9 mouse cellular contexts compared by ENCODE assay signal in genomic region chr11:50254010-50254580, GRCm38 (mm10). TPM values are rescaled to one million over a fixed set of nuclear protein-coding genes. Genes with fewer than 3 reads are reported as not detected.
DNase-seq lines count a peak whose midpoint lies in the region; ATAC-seq and TF ChIP-seq lines count a peak whose summit lies in the region.
"Had no signal": no experiment of that assay in that cellular context is flagged by ENCODE, and none has a peak within 500 bp of the region (broad histone marks: within the 10 kb centered on the region; RNA-seq: fewer than 3 reads in every experiment).

No protein-coding gene starts in this region.

- no peak overlapping the region for H3K4me2 ChIP-seq in hindbrain, embryonic 14.5 days (replicated peaks)
- H3K4me2 ChIP-seq: neural tube, embryonic 12.5 days had no signal

- TF ChIP-seq POLR2A in ES-Bruce4 (IDR thresholded peaks at IDR 0.05; ENCODE audit: insufficient read depth, low read length), result no peak

- no peaks in the 10 kb centered on the region for H3K9me3 ChIP-seq in ES-Bruce4 (replicated peaks; ENCODE audit: control insufficient read depth, insufficient read depth, low read length, poor library complexity, severe bottlenecking)
- H3K9me3 ChIP-seq in hindbrain, embryonic 14.5 days (ENCODE audit: control insufficient read depth, low read length), result no peaks in the 10 kb centered on the region
- H3K9me3 ChIP-seq: neural tube, embryonic 12.5 days had no signal

- H3K27me3 ChIP-seq in ES-Bruce4 (ENCODE audit: control insufficient read depth, insufficient read depth, low read length, poor library complexity, severe bottlenecking), result no peaks in the 10 kb centered on the region
- H3K27me3 ChIP-seq in hindbrain, embryonic 14.5 days (ENCODE audit: control insufficient read depth, insufficient read depth, low read length), result no peaks in the 10 kb centered on the region
- H3K27me3 ChIP-seq: neural tube, embryonic 12.5 days had no signal

- peak overlapping the region; percentile 52 for H3K4me3 ChIP-seq in ES-Bruce4 (ENCODE audit: low read depth, low read length)
- no peak overlapping the region for H3K4me3 ChIP-seq in hindbrain, embryonic 14.5 days (replicated peaks; ENCODE audit: low read length)
- H3K4me3 ChIP-seq: neural tube, embryonic 12.5 days had no signal

- no peak for ATAC-seq in hindbrain, embryonic 14.5 days (ENCODE audit: low FRiP score)

- TF ChIP-seq CTCF in ES-Bruce4 (IDR thresholded peaks at IDR 0.05; ENCODE audit: low read depth, low read length), result no peak

- DNase-seq in NIH3T3 (ENCODE audit: low read depth), result peak; percentile 49
- DNase-seq in frontal cortex, adult 2 months (ENCODE audit: extremely low spot score in 1 of 2, low spot score in 1 of 2), result peak; percentile 89 to 91
- DNase-seq in left cerebral cortex, postnatal 14 days (ENCODE audit: low spot score in 2 of 2), result peak; percentile 84 to 94
- DNase-seq in hindbrain, embryonic 14.5 days (ENCODE audit: low spot score), result no peak
- DNase-seq in kidney, postnatal 10 days, result no peak
- DNase-seq in spleen, postnatal 10 days (ENCODE audit: low spot score in 2 of 2), result no peak

- WGBS in hindbrain, embryonic 14.5 days, result 82% methylated on average over 12 of the region's 12 CpGs

- no peak for TF ChIP-seq EP300 in ES-Bruce4 (IDR thresholded peaks at IDR 0.05; ENCODE audit: insufficient read depth, low read depth, low read length)

- H3K36me3 ChIP-seq in ES-Bruce4 (ENCODE audit: control insufficient read depth, insufficient read depth, low read length, poor library complexity, severe bottlenecking), result peaks cover 2% of the 10 kb centered on the region; the same call in 1 of the 2 replicates
- peaks cover 33% of the 10 kb centered on the region for H3K36me3 ChIP-seq in hindbrain, embryonic 14.5 days (replicated peaks; ENCODE audit: control insufficient read depth, insufficient read depth)

- H3K4me1 ChIP-seq in ES-Bruce4 (ENCODE audit: control insufficient read depth, insufficient read depth, low read length), result peaks cover 4% of the 10 kb centered on the region
- no peaks in the 10 kb centered on the region for H3K4me1 ChIP-seq in hindbrain, embryonic 14.5 days (replicated peaks; ENCODE audit: control insufficient read depth, insufficient read depth, low read length)

- H3K9ac ChIP-seq in ES-Bruce4 (ENCODE audit: low read depth, poor library complexity, severe bottlenecking), result peak overlapping the region; percentile 51; the same call in 1 of the 2 replicates
- H3K9ac ChIP-seq in hindbrain, embryonic 14.5 days, result no peak overlapping the region
- H3K9ac ChIP-seq: liver, embryonic 14.5 days; neural tube, embryonic 12.5 days had no signal

- intact Hi-C loops in left cerebral cortex, postnatal 14 days (cut with DNase I), result no loop called here

- no peak overlapping the region for H3K27ac ChIP-seq in ES-Bruce4 (ENCODE audit: insufficient read depth, low read length)
- H3K27ac ChIP-seq in hindbrain, embryonic 14.5 days, result no peak overlapping the region
- H3K27ac ChIP-seq: liver, embryonic 14.5 days; neural tube, embryonic 12.5 days had no signal

RNA-seq across cellular contexts. Expression of gene Ltc4s, which starts 15.7 kb away (rescaled TPM):
- polyA plus RNA-seq in ES-Bruce4 (2011; ENCODE audit: insufficient read depth, insufficient read length, low read depth, missing spikeins), result 2.7 and 3.1 TPM in 2 replicates
- polyA plus RNA-seq in frontal cortex, adult 2 months (2012; rRNA removed), result 25.2 and 27.1 TPM in 2 replicates
- total RNA-seq in left cerebral cortex, postnatal 14 days (2021), result 10 to 100 TPM; 11.4 to 11.6 TPM
- polyA plus RNA-seq in hindbrain, embryonic 14.5 days (2014; fragmentation: Nextera tagmentation; extraction: Ambion mirVana), result 1.6 and 4.5 TPM in 2 replicates

RNA-seq across cellular contexts. Expression of gene Maml1, which starts 38.0 kb away (rescaled TPM):
- 13.7 and 14.1 TPM in 2 replicates for polyA plus RNA-seq in ES-Bruce4 (2011; ENCODE audit: insufficient read depth, insufficient read length, low read depth, missing spikeins)
- 7.0 and 7.4 TPM in 2 replicates for polyA plus RNA-seq in frontal cortex, adult 2 months (2012; rRNA removed)
- 1 to 10 TPM; 8.8 to 8.9 TPM for total RNA-seq in left cerebral cortex, postnatal 14 days (2021)
- 4.4 and 4.6 TPM in 2 replicates for polyA plus RNA-seq in hindbrain, embryonic 14.5 days (2014; fragmentation: Nextera tagmentation; extraction: Ambion mirVana)

RNA-seq across cellular contexts. Expression of gene Mgat4b, which starts 43.4 kb away (rescaled TPM):
- 30.8 and 37.0 TPM in 2 replicates for polyA plus RNA-seq in ES-Bruce4 (2011; ENCODE audit: insufficient read depth, insufficient read length, low read depth, missing spikeins)
- polyA plus RNA-seq in frontal cortex, adult 2 months (2012; rRNA removed), result 57.7 and 59.8 TPM in 2 replicates
- 100 to 1,000 TPM in 1 of 2 experiments, 10 to 100 TPM in 1; 97.3 to 100 TPM for total RNA-seq in left cerebral cortex, postnatal 14 days (2021)
- 55.7 and 56.0 TPM in 2 replicates for polyA plus RNA-seq in hindbrain, embryonic 14.5 days (2014; fragmentation: Nextera tagmentation; extraction: Ambion mirVana)

RNA-seq across cellular contexts. Expression of gene Sqstm1, which starts 43.5 kb away (rescaled TPM):
- polyA plus RNA-seq in ES-Bruce4 (2011; ENCODE audit: insufficient read depth, insufficient read length, low read depth, missing spikeins), result 208 and 259 TPM in 2 replicates
- polyA plus RNA-seq in frontal cortex, adult 2 months (2012; rRNA removed), result 334 and 368 TPM in 2 replicates
- 100 to 1,000 TPM; 394 to 430 TPM for total RNA-seq in left cerebral cortex, postnatal 14 days (2021)
- polyA plus RNA-seq in hindbrain, embryonic 14.5 days (2014; fragmentation: Nextera tagmentation; extraction: Ambion mirVana), result 365 and 385 TPM in 2 replicates

Comparison
In these comparisons a context has a peak if more than half of its experiments do, and no peak if none do; other contexts are left out.
1. DNase-seq: peak in NIH3T3 (single experiment), frontal cortex, adult 2 months (2 of 2) and left cerebral cortex, postnatal 14 days (2 of 2); none in hindbrain, embryonic 14.5 days (single experiment), kidney, postnatal 10 days (single experiment) and spleen, postnatal 10 days (0 of 2).